Comparison of ENCODE assay signal across 15 mouse cellular contexts in the genomic region with DNA sequence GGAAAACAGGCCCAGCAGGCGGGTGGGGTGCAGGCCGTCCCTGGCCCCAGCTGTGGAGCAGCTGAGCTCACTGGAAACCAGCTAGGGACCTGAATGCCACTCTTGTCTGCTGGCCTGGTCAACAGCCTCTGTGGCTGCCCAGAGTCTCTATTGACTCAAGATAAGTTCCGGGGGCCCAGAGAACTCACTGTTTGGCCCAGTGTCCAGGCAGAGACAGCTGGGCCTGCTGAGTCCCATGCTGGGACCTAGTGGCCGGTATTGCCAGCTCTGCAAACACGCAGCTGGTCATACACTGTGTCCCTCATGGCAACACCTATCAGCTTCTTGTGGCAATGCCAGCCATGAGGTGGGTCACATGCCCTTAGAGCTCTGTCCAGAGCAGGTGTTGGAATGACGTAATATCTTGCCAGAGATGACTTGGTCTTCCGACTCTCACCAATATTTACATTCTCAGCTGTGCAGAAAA. TPM values are rescaled to one million over a fixed set of nuclear protein-coding genes. Genes with fewer than 3 reads are reported as not detected.
DNase-seq lines count a peak whose midpoint lies in the region; ATAC-seq and TF ChIP-seq lines count a peak whose summit lies in the region.
"Had no signal": no experiment of that assay in that cellular context is flagged by ENCODE, and none has a peak within 500 bp of the region (broad histone marks: within the 10 kb centered on the region; RNA-seq: fewer than 3 reads in every experiment).

No protein-coding gene starts in this region.

- WGBS in hindbrain, embryonic 15.5 days = 73% methylated on average over 7 of the region's 7 CpGs
- 77% methylated on average over 7 of the region's 7 CpGs for WGBS in hindbrain, embryonic 12.5 days
- 26% methylated on average over 7 of the region's 7 CpGs for WGBS in cerebellum, adult 2 months
- 58% methylated on average over 7 of the region's 7 CpGs for WGBS in intestine, embryonic 16.5 days
- WGBS in kidney, embryonic 15.5 days = 86% methylated on average over 7 of the region's 7 CpGs

- H3K4me3 ChIP-seq in hindbrain, embryonic 15.5 days = no peak overlapping the region
- no peak overlapping the region for H3K4me3 ChIP-seq in hindbrain, embryonic 12.5 days
- no peak overlapping the region for H3K4me3 ChIP-seq in cerebellum, adult 2 months (replicated peaks; ENCODE audit: insufficient read depth, low read depth, low read length)
- H3K4me3 ChIP-seq in intestine, embryonic 16.5 days (ENCODE audit: low read length) = no peak overlapping the region
- no peak overlapping the region for H3K4me3 ChIP-seq in kidney, embryonic 15.5 days (replicated peaks)
- H3K4me3 ChIP-seq: liver, embryonic 12.5 days had no signal

- no peak for TF ChIP-seq POLR2A in cerebellum, adult 2 months (IDR thresholded peaks at IDR 0.05; ENCODE audit: borderline replicate concordance, insufficient read depth, low read length)

- intact Hi-C loops in left cerebral cortex, postnatal 36 days (cut with DNase I) = no loop called here

- H3K4me2 ChIP-seq in hindbrain, embryonic 15.5 days = no peak overlapping the region
- H3K4me2 ChIP-seq in hindbrain, embryonic 12.5 days (replicated peaks) = no peak overlapping the region
- H3K4me2 ChIP-seq in intestine, embryonic 16.5 days (ENCODE audit: low read depth, low read length) = no peak overlapping the region
- H3K4me2 ChIP-seq in kidney, embryonic 15.5 days = no peak overlapping the region
- H3K4me2 ChIP-seq: liver, embryonic 12.5 days had no signal

- peak; percentile 63; the same call in 1 of the 2 replicates for ATAC-seq in hindbrain, embryonic 15.5 days (ENCODE audit: low FRiP score, low read depth)
- no peak for ATAC-seq in hindbrain, embryonic 12.5 days (ENCODE audit: low FRiP score)
- peak; percentile 64 for ATAC-seq in intestine, embryonic 16.5 days
- no peak for ATAC-seq in kidney, embryonic 15.5 days (replicated peaks; ENCODE audit: low FRiP score)
- ATAC-seq: activated CD4-positive, CD25-positive, alpha-beta regulatory T cell, adult 4 months; forebrain, embryonic 14.5 days; liver, embryonic 12.5 days had no signal

- H3K9ac ChIP-seq in hindbrain, embryonic 15.5 days = no peak overlapping the region
- H3K9ac ChIP-seq in hindbrain, embryonic 12.5 days = no peak overlapping the region
- H3K9ac ChIP-seq in intestine, embryonic 16.5 days (ENCODE audit: low read depth, low read length) = no peak overlapping the region
- H3K9ac ChIP-seq in kidney, embryonic 15.5 days = no peak overlapping the region
- H3K9ac ChIP-seq: liver, embryonic 12.5 days had no signal

- H3K4me1 ChIP-seq in hindbrain, embryonic 15.5 days (replicated peaks) = no peaks in the 10 kb centered on the region
- H3K4me1 ChIP-seq in hindbrain, embryonic 12.5 days = peaks cover 5% of the 10 kb centered on the region; the same call in 1 of the 2 replicates
- H3K4me1 ChIP-seq in cerebellum, adult 2 months (ENCODE audit: control insufficient read depth, insufficient read depth, low read length) = 0 out of 2 replicates have a peak, but pooled peaks cover 3% of the 10 kb centered on the region
- peaks cover 25% of the 10 kb centered on the region for H3K4me1 ChIP-seq in intestine, embryonic 16.5 days (ENCODE audit: control insufficient read depth, insufficient read depth, low read length)
- peaks cover 13% of the 10 kb centered on the region for H3K4me1 ChIP-seq in kidney, embryonic 15.5 days

- H3K27me3 ChIP-seq in hindbrain, embryonic 15.5 days = no peaks in the 10 kb centered on the region
- H3K27me3 ChIP-seq in hindbrain, embryonic 12.5 days = no peaks in the 10 kb centered on the region
- no peaks in the 10 kb centered on the region for H3K27me3 ChIP-seq in cerebellum, adult 2 months (ENCODE audit: control insufficient read depth, insufficient read depth, low read length)
- H3K27me3 ChIP-seq in intestine, embryonic 16.5 days (replicated peaks; ENCODE audit: control insufficient read depth, insufficient read depth, low read length) = no peaks in the 10 kb centered on the region
- no peaks in the 10 kb centered on the region for H3K27me3 ChIP-seq in kidney, embryonic 15.5 days
- H3K27me3 ChIP-seq: liver, embryonic 12.5 days had no signal

- no peaks in the 10 kb centered on the region for H3K9me3 ChIP-seq in hindbrain, embryonic 15.5 days
- no peaks in the 10 kb centered on the region for H3K9me3 ChIP-seq in hindbrain, embryonic 12.5 days (replicated peaks)
- H3K9me3 ChIP-seq in intestine, embryonic 16.5 days (ENCODE audit: control insufficient read depth, low read length) = no peaks in the 10 kb centered on the region
- H3K9me3 ChIP-seq in kidney, embryonic 15.5 days (replicated peaks) = no peaks in the 10 kb centered on the region
- H3K9me3 ChIP-seq: liver, embryonic 12.5 days had no signal

- DNase-seq in cerebellum, adult 2 months = peak; percentile 27 to 52
- peak; percentile 11 to 16 for DNase-seq in left cerebral cortex, postnatal 36 days (ENCODE audit: low spot score in 2 of 2)
- no peak for DNase-seq in urinary bladder, adult 18-20 months (ENCODE audit: low spot score in 2 of 2)
- no peak for DNase-seq in embryo, embryonic 10.5 days (ENCODE audit: low spot score)
- DNase-seq: embryo, embryonic 11 days; thymus, postnatal 14 days had no signal

- H3K36me3 ChIP-seq in hindbrain, embryonic 15.5 days = no peaks in the 10 kb centered on the region
- H3K36me3 ChIP-seq in hindbrain, embryonic 12.5 days = no peaks in the 10 kb centered on the region
- H3K36me3 ChIP-seq in intestine, embryonic 16.5 days (ENCODE audit: control insufficient read depth, insufficient read depth, low read length) = no peaks in the 10 kb centered on the region
- H3K36me3 ChIP-seq in kidney, embryonic 15.5 days = no peaks in the 10 kb centered on the region
- H3K36me3 ChIP-seq: liver, embryonic 12.5 days had no signal

- H3K27ac ChIP-seq in hindbrain, embryonic 15.5 days (replicated peaks) = no peak overlapping the region
- no peak overlapping the region for H3K27ac ChIP-seq in hindbrain, embryonic 12.5 days
- H3K27ac ChIP-seq in cerebellum, adult 2 months (ENCODE audit: insufficient read depth, low read length) = no peak overlapping the region
- H3K27ac ChIP-seq in intestine, embryonic 16.5 days (ENCODE audit: low read length) = peak overlapping the region; percentile 20
- H3K27ac ChIP-seq in kidney, embryonic 15.5 days = no peak overlapping the region
- H3K27ac ChIP-seq: liver, embryonic 12.5 days had no signal

- no peak for TF ChIP-seq CTCF in cerebellum, adult 2 months (IDR thresholded peaks at IDR 0.05; ENCODE audit: borderline replicate concordance, insufficient read depth, low read depth, low read length)

RNA-seq across cellular contexts. Expression of a gene that starts 43.8 kb away (rescaled TPM):
- 0.62 and 0.74 TPM in 2 replicates for polyA plus RNA-seq in hindbrain, embryonic 15.5 days (2015; fragmentation: Nextera tagmentation; extraction: Ambion mirVana)
- 0.46 and 0.64 TPM in 2 replicates for polyA plus RNA-seq in hindbrain, embryonic 12.5 days (2016; fragmentation: Nextera tagmentation; extraction: Ambion mirVana)
- not detected in 2 replicates for polyA plus RNA-seq in cerebellum, adult 2 months (2012; rRNA removed)
- polyA plus RNA-seq in intestine, embryonic 16.5 days (2015; fragmentation: Nextera tagmentation; extraction: Ambion mirVana) = not detected in 2 replicates
- not detected for total RNA-seq in left cerebral cortex, postnatal 36 days (2021)
- polyA plus RNA-seq in kidney, embryonic 15.5 days (2015; fragmentation: Nextera tagmentation; extraction: Ambion mirVana) = not detected in 2 replicates
- polyA plus RNA-seq: activated CD4-positive, CD25-positive, alpha-beta regulatory T cell, adult 4 months; forebrain, embryonic 14.5 days; heart, embryonic 14.5 days; kidney, embryonic 14.5 days; liver, embryonic 12.5 days had no signal

Comparison
In these comparisons a context has a peak if more than half of its experiments do, and no peak if none do; other contexts are left out.
1. ATAC-seq: peak in hindbrain, embryonic 15.5 days (single experiment) and intestine, embryonic 16.5 days (single experiment); none in hindbrain, embryonic 12.5 days (single experiment) and kidney, embryonic 15.5 days (single experiment).
2. DNase-seq: peak in cerebellum, adult 2 months (2 of 2) and left cerebral cortex, postnatal 36 days (2 of 2); none in urinary bladder, adult 18-20 months (0 of 2) and embryo, embryonic 10.5 days (single experiment).